Mouse (Mus musculus) layer of hippocampus, postnatal 10 days (tissue): ENCODE measurements around the gene Tcf7l2. TPM values are rescaled to one million over a fixed set of nuclear protein-coding genes. Genes with fewer than 3 reads are reported as not detected.

ENCODE experiments used
- DNase-seq, 2 experiments: peaks; one replicate each; pipeline ENCODE4 v3.0.0; 2021; ENCODE audit warnings: low spot score in 2 of 2
- total RNA-seq, 2 experiments: library from RNA; stranded (reverse); gene quantifications; 2 replicates each; pipeline ENCODE4 v1.2.3; 2021

Tcf7l2 gene
- total RNA-seq, 2 experiments from 2014 or later: 14.2 to 26.1 TPM

DNA sequence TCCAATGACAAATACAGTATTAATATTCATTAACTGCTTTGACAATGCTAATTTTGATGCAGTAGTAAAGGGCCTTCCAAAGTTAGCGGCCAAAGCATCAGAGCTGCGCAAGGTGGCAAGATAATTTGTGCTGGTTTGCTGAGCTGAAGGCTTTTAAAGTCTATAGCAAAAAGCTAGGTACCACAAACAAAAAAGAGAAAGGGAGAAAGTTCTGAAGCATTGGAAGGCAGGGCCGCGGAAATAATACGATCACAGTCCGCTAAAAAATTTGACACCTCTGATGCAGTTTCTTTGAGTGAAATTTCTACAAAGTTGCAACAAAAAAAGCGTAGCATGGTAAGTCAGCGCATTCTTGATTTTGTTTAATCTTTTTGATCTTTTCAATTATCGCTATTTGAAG, 152.8 kb downstream of the Tcf7l2 start:
- no peak for DNase-seq

DNA sequence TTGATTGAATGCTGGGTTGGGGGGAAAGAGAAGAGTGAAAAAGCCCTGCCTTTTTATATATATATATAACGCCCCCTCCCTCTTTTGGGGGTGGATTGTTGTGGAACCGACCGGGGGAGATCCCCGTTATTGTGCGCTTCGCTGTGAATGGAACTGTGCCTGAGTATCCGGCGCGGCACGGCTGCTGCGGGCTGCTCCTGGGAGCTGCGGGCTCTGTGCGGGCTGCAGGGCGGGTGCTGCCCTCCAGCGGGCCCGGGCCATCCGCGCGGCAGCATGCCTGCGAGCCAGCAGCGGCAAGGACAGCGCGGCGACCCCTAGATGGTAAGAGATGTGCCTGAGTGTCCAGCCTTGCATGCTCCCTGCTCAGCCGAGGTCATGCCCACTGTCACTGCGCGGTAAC, 153.7 kb downstream of the Tcf7l2 start:
- peak; percentile 49 to 65 for DNase-seq

DNA sequence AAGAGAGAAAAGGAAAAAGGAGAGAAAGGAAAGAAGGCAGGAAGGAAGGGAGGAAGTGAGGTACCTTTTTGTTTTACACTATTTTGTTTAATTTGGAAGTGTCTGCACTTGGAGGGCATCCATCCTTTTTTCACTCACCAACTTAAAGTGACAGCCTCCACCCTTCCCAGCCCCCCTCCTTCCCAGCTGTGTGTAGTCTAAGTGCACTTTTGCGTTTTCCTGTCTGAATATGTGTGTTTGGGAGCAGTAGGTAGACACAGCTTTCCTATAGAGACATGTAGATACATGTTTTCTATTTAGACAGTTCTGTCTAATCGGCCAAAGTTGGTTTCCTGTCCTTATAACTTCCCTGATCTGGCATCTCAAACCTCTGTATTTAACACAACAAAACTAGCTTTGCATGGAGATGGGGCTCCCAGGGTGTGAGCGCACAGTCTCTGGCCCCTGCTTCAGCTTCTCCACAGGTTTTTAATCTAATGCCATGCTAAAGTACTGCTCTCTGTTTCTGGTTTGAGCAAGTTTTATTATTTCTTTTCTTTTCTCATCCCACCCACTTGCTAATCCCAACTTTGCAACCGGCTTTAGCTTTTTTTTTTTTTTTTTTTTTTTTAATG, 154.3 kb downstream of the Tcf7l2 start:
- DNase-seq: no peak

DNA sequence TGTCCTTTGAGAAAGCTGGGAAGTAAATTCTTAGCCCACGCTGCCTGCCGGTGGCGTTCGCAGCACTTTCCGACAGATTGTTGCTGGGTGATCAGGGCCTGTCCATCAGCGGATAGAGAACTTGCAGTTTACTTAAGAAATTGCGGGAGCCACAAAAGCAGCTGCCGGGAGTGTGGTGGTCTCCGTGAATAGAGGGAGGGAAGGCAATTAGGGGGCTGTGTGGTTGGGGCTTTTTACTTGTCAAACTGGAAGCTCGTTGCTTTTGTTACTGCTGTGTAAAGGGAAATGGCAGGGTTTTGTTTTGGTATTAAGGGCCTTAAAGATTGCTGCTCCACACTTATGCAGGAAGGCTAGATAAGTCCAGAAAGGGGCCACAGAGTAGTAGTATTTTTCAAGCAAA, 155.0 kb downstream of the Tcf7l2 start:
- DNase-seq: no peak

DNA sequence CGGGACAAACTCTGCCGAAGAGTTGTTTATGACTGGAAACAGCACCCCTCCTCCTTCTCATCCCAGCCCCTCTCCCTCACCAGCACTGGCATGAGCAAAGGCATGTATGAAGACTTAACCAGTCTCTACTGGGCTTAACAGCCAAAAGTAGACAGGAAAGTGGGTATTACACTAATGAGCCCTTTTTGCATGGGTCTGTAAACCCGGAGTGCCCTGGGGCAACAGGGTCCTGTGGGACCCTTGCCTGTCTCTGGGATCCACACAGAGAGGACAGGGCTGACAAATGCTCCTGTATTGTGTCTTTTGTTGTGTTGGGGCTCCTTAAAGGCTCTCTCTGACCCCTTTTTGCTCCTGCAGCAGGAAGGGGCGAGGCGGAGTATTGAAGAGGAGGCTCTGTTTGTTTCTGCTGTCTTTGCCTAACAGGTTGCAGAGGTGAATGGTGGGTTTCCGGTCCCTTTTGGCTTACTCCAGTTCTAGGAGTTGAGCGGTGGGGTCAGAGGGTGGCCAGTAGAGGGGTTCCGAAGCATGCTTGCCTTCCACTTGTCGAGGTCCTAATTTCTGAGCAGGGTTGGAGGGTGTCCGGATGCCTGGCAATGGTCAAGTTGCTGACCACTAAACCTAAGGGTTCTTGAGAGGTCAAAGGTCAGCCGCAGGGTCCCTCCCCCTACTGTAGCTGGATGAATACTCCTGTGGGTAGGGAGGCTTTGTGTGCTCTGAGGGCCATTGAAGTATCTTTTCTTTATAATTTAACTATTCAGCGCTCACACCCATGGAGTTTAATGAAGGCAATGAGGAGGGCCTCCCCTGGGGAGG, 161.2 kb downstream of the Tcf7l2 start:
- DNase-seq: no peak

DNA sequence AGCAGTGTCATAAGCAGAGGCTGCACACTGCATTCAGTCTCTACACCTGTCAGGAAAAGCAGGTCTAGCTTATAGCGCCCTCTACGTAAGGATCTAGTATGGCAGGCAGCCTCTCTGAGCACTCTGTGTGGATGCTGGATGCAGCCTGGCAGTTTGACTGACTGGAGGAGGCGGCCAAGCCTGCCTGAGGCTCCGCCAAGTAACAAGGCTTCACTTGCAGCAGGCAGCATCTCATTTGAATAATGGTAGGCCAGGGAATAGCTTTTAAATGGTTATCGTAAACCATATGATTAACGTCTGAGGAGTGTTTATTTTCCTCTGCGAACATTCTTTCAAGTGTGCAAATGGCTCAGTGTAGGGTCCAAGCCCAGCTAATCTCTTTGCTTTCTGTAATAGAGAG, 167.4 kb downstream of the Tcf7l2 start:
- DNase-seq: no peak

DNA sequence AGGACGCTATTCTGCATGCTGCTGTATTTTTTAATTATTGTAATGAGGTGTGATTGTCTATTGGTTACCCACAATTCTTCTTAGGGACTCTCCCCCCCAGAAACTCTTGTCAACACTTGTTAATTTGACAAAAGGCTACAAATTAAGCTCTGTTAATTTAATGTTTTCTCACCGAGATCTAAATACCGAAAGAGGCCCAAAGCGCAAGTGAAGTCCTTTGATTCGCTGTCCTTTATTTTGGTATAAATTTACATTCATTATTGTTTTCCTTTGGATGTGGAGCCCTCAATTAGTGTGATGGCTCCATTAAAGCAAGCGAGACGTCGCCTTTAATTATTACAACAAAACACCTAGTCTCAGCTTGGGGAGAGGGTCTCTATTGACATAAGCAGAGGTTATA, 170.3 kb downstream of the Tcf7l2 start:
- DNase-seq: no peak

DNA sequence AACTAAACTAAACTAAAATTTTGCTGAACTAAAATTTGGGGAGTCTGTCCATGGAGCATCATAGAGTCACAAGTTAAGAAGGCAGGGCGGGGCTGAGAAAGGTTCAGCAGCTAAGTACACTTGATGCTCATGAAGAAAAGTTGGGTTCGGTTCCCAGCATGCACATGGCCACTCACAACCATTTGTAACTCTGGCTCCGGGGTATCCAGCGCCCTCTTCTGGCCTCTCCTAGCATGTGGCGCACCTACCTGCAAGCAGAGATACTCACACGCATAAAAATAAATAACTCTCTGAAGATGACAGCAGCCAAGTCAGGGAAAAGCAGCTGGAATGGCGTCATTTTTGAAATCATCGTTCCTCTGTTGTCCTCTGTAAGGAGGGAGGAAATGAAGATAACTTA, 171.2 kb downstream of the Tcf7l2 start:
- no peak for DNase-seq

DNA sequence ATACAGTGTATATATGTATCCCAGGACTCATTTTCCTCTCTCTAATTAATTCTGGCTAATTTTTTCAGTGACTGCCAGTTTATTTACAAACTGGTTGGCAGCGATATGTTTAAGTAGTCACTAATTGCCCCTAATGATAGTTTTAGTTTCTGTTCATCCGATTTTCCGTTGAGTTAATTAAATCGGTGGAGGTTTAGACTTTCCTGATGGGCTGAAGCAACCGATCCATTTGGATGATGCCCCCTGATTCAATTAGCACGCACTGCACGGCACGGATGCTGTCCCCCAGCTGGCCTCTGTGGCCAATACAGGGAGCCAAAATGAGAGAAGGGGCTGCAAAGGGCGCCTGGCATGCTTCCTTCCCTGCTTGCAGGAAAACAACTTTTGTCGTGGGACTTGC, 172.0 kb downstream of the Tcf7l2 start:
- peak; percentile 22 to 26 for DNase-seq

DNA sequence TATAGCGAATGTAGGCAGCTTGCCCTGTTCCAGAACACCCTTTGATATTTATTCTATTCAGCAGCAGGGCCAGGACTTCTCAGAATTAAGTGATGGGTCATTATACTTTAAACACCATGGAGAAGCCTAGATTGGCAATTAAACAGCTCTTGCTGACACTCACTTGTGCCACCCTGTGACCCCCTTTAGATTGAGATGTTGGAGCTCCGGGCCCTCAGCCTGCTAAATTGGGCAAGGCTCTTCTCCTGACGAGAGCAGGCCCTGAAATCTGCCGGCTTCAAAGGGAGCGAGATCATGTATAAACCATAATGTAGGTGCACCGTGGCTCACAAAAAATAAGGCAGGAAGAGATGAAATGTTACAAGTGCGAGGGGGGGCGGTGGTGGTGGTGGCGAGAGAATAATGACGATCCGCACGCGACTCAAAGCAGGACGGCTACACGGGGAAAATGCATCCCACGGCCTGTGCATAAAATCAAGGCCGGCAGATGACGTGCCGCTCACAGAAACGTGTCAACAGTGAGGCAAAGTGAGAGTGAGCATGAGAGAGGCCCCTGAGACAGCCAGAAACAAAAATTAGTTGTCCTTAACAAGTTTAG, 173.1 kb downstream of the Tcf7l2 start:
- no peak for DNase-seq

DNA sequence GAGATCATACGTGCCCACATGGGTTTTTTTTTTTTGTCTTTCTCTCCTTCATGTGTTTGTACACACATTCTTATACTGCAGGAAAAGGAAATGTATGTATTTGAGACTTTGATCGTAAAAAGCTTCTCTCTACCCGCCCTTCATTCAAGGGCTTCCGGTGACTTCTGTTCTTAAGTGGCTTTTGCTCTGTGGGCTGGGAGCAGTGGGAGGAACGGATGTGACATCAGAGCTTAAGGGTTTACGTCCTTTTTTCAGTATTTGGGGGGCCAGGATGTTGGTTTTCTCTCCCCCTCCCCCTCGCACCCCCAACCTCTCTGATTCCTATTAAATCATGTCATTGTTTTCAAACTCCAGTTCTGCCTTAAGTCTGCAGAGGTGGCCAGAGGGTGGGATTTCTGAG, 173.9 kb downstream of the Tcf7l2 start:
- DNase-seq: no peak

DNA sequence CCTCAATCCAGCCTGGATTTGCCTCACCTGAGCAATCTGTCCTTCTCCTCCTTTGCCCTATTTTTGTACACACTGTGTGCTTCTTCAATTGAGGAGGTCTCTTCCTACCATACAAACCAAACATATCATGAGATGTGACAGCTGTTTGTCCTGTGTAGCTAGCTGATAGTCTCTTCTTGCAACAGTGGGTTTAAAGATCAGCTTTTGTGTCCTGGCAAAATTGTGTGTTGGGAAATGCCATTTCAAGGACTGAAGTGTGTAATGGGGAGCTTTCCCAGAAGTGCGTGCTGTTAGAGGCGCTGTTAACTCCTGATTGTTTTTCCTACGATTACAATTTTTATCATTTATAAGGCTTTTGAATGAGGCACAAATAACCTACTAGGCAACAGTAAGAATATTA, 174.6 kb downstream of the Tcf7l2 start:
- DNase-seq: no peak

DNA sequence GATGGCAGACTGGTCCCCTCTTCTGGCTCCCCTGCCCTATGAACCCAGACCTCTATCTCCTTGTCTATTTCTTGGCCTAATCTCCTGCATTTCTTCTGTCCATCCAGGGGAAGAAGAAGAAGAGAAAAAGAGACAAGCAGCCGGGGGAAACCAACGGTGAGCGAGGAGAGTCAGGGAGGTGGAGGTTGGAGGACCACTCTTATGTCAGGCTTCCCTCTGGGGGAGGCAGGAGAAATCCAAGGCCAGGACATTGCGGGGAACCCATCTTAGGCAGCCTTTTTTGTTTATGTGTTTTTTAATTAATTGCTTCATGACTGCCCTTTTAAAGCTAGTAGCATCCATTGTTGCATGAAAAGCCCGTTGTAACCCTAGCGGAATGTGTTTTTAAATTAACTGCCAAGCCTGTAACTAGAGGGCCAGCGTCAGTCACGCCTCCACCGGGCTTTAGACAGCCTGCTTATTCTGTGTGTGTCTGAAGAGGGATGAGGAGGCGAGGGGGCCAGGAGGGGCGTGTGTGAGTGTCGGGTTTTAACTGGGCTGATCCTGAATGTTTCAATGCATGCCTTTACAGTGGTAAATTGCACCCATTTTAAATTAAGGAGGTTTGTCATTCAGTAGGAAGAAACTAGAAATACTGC, 182.3 kb downstream of the Tcf7l2 start:
- DNase-seq: no peak

DNA sequence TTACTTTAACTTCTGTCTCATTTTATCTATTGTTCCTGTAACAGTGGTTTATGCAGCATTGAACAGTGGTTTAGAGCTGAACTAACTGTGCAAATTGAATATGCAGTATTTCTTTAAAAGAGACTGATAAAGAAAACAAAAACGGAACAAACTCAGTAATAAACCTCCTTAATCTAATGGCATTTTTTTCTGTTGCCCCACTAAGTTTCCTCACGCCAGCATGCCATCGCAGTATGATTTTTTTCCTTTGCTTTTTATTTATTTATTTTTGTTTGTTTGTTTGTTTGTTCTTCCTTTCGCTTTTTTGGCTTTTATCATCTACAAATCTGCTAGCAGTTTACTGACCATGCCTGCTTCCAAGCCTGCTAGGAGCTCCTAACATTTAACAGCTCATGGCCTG, 183.2 kb downstream of the Tcf7l2 start:
- DNase-seq: no peak

DNA sequence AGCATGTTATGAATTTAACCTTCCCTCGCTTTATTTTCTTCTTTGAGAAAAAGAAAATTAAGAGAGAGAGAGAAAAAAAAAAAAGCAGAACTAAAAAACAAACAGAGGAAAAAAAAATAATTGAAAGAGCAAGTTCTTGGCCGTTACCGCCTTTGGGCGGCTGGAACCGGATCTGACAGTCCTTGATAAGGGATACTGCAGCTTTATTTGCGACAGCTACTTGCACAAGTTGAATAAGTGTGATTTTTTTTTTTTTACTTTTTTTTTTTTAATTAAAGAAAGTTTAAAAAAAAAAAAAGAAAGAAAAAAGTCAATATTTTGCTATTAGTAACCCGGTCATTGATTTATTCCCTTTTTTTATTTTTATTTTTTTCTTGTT, 183.8 kb downstream of the Tcf7l2 start:
- DNase-seq: no peak

DNA sequence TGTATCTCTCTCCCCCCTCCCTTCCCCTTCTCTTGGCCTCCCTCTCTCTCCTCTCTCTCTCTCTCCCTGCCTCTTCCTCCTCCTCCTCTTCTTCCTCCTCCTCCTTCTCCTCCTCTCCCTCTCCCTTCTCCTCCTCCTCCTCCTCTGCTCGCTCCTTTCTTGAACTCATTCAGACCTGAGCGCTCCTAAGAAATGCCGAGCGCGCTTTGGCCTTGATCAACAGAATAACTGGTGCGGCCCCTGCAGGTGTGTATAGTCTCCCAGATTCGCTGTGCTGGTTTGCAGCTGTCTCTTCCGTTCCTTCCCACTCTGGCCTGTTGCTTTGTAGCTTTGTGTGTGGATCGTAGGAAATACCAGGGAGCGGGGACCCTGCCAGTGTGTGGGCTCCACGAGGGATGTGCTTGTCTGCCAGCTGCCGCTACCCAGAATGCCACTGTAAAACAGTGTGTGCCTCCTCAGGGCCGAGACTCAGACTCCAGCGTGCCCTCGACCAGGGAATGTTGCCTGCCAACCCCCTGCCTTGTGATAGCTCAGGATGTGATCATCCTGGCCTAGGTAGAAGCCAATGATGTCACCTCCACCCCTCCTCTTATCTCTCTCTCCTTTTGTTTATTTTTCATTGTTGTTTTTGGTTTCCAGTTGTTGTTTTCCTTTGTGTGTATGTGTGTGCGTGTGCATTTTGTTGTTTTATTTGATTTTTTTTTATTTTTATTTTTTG, 184.3 kb downstream of the Tcf7l2 start:
- no peak for DNase-seq

DNA sequence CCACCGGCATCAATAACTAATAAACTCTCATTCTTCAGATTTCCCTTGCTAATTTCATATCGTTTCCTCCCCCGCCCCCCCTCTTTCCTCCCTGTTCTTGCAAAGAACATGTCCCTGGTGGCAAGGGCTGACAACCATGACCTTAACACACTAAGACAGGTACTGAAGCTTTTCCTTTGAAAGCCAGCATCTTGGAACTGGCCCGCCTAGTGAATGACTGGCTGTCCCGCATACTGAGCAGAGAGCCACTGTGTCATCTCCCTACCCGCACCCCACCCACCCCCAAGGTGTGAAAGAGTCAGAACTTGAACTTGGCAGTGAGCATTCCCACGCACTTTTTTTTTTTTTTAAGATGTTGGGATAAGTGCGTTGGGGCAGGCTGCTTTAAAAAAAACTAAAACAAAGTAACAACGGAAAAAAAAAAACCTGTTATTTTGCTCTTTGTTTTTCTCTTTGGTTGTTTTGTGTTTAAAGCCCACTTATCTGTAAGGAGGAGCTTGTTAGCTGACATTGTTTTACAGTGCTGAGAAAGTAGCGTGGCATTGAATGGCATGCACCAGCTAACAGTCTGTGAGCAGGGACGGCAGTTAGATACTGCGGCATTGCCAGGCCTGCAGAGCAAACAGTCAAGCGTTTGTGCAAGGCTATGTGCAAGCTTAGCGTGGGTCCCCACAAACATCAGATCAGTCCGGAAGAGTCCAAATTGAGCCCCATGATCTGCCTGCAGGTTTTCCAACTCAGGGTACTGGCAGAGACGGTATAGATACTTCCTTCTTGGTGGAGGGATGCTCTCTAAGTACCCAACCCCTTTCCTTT, 185.4 kb downstream of the Tcf7l2 start:
- DNase-seq: no peak

DNA sequence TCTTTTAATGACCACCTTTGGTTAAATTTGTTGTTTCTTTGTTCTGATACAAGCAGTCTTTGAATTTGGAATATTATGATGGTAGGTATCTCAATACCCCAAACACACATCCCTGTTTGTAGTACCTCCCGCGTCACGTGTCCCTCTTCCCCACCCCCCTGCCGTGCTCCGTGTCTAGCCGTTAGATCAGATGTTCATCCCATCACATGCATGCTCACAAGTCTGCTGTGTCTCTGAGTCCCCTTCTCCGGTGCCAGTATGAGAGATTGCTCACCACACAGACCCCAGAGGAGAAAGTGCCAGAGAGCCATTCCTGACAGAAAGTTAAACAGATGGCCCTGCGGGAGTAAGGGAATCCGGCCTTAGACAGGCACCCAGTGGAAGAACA, 186.0 kb downstream of the Tcf7l2 start:
- DNase-seq: no peak

DNA sequence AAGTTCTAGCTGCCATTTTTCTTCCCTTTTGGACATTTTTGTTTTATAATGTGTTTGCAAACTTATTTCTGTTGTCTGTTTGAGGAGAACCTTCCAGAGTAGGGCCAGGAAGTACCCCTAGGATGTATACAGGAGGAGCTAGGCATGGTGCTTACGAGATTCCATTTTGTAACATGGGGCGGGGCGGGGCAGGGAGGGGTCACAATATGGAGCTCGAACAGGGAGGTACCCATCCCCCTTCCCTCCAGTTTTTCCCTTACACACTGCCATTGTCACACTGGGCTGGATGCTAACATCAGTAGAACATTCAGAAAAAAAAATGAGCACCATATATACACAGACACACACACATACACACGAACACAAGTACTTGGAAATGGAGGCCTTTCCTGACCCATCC, 187.1 kb downstream of the Tcf7l2 start:
- no peak for DNase-seq

DNA sequence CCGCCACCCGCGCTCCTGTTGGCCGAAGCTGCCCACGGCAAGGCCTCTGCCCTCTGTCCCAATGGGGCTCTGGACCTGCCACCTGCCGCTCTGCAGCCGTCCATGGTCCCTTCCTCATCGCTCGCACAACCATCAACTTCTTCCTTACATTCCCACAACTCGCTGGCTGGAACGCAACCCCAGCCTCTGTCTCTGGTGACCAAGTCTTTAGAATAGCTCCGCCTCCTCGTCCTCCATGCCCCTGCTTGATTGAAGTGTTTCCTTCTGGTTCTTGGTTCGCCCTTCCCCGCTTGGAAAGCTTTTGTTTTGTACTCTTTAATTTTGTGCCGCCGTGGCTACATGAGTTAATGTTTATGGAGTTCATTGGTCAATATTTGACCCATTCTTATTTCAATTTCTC, 190.0 kb downstream of the Tcf7l2 start:
- no peak for DNase-seq
